Comparison of ENCODE assay signal across 10 mouse cellular contexts in the genomic region with DNA sequence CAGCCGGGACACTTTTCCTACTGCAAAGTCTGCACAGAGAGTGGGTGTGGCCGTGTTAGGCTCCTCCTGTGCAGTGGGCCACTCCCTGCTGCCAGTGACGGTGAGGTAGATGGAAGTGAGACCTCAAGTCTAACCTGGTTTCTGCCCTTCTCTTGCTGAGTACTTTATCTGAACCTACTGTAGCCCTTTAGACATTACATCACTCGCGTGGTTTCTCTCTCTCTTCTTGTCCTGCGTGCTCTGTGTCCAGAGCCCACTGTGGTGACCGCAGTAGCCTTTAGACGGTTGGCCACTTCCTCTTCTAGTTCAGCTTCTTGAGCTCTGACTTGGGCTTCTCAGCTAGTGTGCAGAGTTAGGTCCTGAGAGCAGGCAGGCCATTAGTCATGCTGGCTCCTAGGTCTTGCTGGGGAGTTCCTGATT. TPM values are rescaled to one million over a fixed set of nuclear protein-coding genes. Genes with fewer than 3 reads are reported as not detected.
DNase-seq lines count a peak whose midpoint lies in the region; ATAC-seq and TF ChIP-seq lines count a peak whose summit lies in the region.
"Had no signal": no experiment of that assay in that cellular context is flagged by ENCODE, and none has a peak within 500 bp of the region (broad histone marks: within the 10 kb centered on the region; RNA-seq: fewer than 3 reads in every experiment).

No protein-coding gene starts in this region.

- WGBS in liver, embryonic 11.5 days, result 48% methylated on average over 8 of the region's 8 CpGs
- 89% methylated on average over 8 of the region's 8 CpGs for WGBS in midbrain, embryonic 14.5 days
- 96% methylated on average over 8 of the region's 8 CpGs for WGBS in hindbrain, postnatal 0 days
- 93% methylated on average over 8 of the region's 8 CpGs for WGBS in midbrain, embryonic 13.5 days

- H3K4me3 ChIP-seq in liver, embryonic 11.5 days (ENCODE audit: low read depth, low read length), result no peak overlapping the region
- no peak overlapping the region for H3K4me3 ChIP-seq in midbrain, embryonic 14.5 days (replicated peaks; ENCODE audit: low read depth, low read length)
- no peak overlapping the region for H3K4me3 ChIP-seq in hindbrain, postnatal 0 days (ENCODE audit: low read length)
- H3K4me3 ChIP-seq in midbrain, embryonic 13.5 days (replicated peaks), result no peak overlapping the region

- H3K4me2 ChIP-seq in liver, embryonic 11.5 days, result peak overlapping the region; percentile 27
- H3K4me2 ChIP-seq in midbrain, embryonic 14.5 days (ENCODE audit: low read length), result no peak overlapping the region
- H3K4me2 ChIP-seq in hindbrain, postnatal 0 days (ENCODE audit: low read depth, low read length), result no peak overlapping the region
- no peak overlapping the region for H3K4me2 ChIP-seq in midbrain, embryonic 13.5 days (replicated peaks)
- H3K4me2 ChIP-seq: hindbrain, embryonic 14.5 days had no signal

- H3K9ac ChIP-seq in liver, embryonic 11.5 days (ENCODE audit: low read depth, low read length), result no peak overlapping the region
- H3K9ac ChIP-seq in midbrain, embryonic 14.5 days (replicated peaks; ENCODE audit: low read length), result no peak overlapping the region
- H3K9ac ChIP-seq in hindbrain, postnatal 0 days (replicated peaks; ENCODE audit: low read length), result no peak overlapping the region
- H3K9ac ChIP-seq in midbrain, embryonic 13.5 days (replicated peaks), result no peak overlapping the region
- H3K9ac ChIP-seq: hindbrain, embryonic 14.5 days had no signal

- H3K27ac ChIP-seq in liver, embryonic 11.5 days (ENCODE audit: low read depth, low read length), result peak overlapping the region; percentile 32; the same call in 1 of the 2 replicates
- H3K27ac ChIP-seq in midbrain, embryonic 14.5 days (replicated peaks; ENCODE audit: low read depth, low read length), result no peak overlapping the region
- H3K27ac ChIP-seq in hindbrain, postnatal 0 days, result no peak overlapping the region
- H3K27ac ChIP-seq in midbrain, embryonic 13.5 days, result no peak overlapping the region
- H3K27ac ChIP-seq: hindbrain, embryonic 14.5 days had no signal

- peaks cover 46% of the 10 kb centered on the region for H3K4me1 ChIP-seq in liver, embryonic 11.5 days (replicated peaks; ENCODE audit: control insufficient read depth, insufficient read depth, low read length)
- 0 out of 2 replicates have a peak, but pooled peaks cover 3% of the 10 kb centered on the region for H3K4me1 ChIP-seq in midbrain, embryonic 14.5 days (ENCODE audit: control insufficient read depth, insufficient read depth, low read length)
- no peaks in the 10 kb centered on the region for H3K4me1 ChIP-seq in hindbrain, postnatal 0 days (ENCODE audit: insufficient read depth, low read length)
- H3K4me1 ChIP-seq in midbrain, embryonic 13.5 days (replicated peaks), result peaks cover 34% of the 10 kb centered on the region

- no peaks in the 10 kb centered on the region for H3K9me3 ChIP-seq in liver, embryonic 11.5 days (ENCODE audit: control insufficient read depth, low read length)
- H3K9me3 ChIP-seq in midbrain, embryonic 14.5 days (ENCODE audit: control insufficient read depth, low read length), result no peaks in the 10 kb centered on the region
- H3K9me3 ChIP-seq in hindbrain, postnatal 0 days (ENCODE audit: low read length), result no peaks in the 10 kb centered on the region
- H3K9me3 ChIP-seq in midbrain, embryonic 13.5 days, result no peaks in the 10 kb centered on the region

- H3K27me3 ChIP-seq in liver, embryonic 11.5 days (replicated peaks; ENCODE audit: control insufficient read depth, insufficient read depth, low read length), result no peaks in the 10 kb centered on the region
- no peaks in the 10 kb centered on the region for H3K27me3 ChIP-seq in midbrain, embryonic 14.5 days (ENCODE audit: control insufficient read depth, insufficient read depth, low read length)
- H3K27me3 ChIP-seq in hindbrain, postnatal 0 days (ENCODE audit: insufficient read depth, low read length), result no peaks in the 10 kb centered on the region
- H3K27me3 ChIP-seq in midbrain, embryonic 13.5 days, result no peaks in the 10 kb centered on the region

- DNase-seq in layer of hippocampus, adult 9-11 months, result peak; percentile 85
- no peak for DNase-seq in layer of hippocampus, adult 8-10 months (ENCODE audit: low spot score in 2 of 2)
- DNase-seq in brain, adult 2 months (ENCODE audit: low read depth, low spot score), result peak; percentile 62
- no peak for DNase-seq in liver, embryonic 11.5 days (ENCODE audit: low spot score)
- DNase-seq in midbrain, embryonic 14.5 days, result no peak
- DNase-seq in hindbrain, postnatal 0 days (ENCODE audit: low spot score), result no peak

- ATAC-seq in liver, embryonic 11.5 days (replicated peaks; ENCODE audit: low FRiP score), result peak; percentile 44
- peak; percentile 87 for ATAC-seq in neutrophil, adult 5-6 weeks (ENCODE audit: extremely low read depth, insufficient number of reproducible peaks, low FRiP score, poor library complexity, severe bottlenecking)
- ATAC-seq in midbrain, embryonic 14.5 days (ENCODE audit: low FRiP score, low TSS enrichment), result no peak
- no peak for ATAC-seq in hindbrain, postnatal 0 days
- ATAC-seq in midbrain, embryonic 13.5 days, result no peak
- ATAC-seq: midbrain, embryonic 16.5 days had no signal

- no peaks in the 10 kb centered on the region for H3K36me3 ChIP-seq in liver, embryonic 11.5 days (ENCODE audit: control insufficient read depth, insufficient read depth, low read length)
- no peaks in the 10 kb centered on the region for H3K36me3 ChIP-seq in midbrain, embryonic 14.5 days (ENCODE audit: control insufficient read depth, insufficient read depth, low read length)
- no peaks in the 10 kb centered on the region for H3K36me3 ChIP-seq in hindbrain, postnatal 0 days (ENCODE audit: insufficient read depth, low read length)
- 0 out of 2 replicates have a peak, but pooled peaks cover 3% of the 10 kb centered on the region for H3K36me3 ChIP-seq in midbrain, embryonic 13.5 days

- no peak for TF ChIP-seq CTCF in hindbrain, postnatal 0 days (IDR thresholded peaks at IDR 0.05; ENCODE audit: low read depth)

RNA-seq across cellular contexts. Expression of a gene that starts 20.2 kb away (rescaled TPM):
- total RNA-seq in layer of hippocampus, adult 8-10 months (2022), result 10 to 100 TPM; 46.4 to 61.2 (median 57.8) TPM
- 161 TPM in 2 replicates for polyA plus RNA-seq in liver, embryonic 11.5 days (2014; fragmentation: Nextera tagmentation; extraction: Ambion mirVana)
- total RNA-seq in neutrophil, adult 5-6 weeks (2017), result 123 and 125 TPM in 2 replicates
- 106 and 122 TPM in 2 replicates for polyA plus RNA-seq in midbrain, embryonic 14.5 days (2014; fragmentation: Nextera tagmentation; extraction: Ambion mirVana)
- total RNA-seq in hindbrain, postnatal 0 days (2014; rRNA removed), result 15.0 and 17.0 TPM in 2 replicates
- 108 and 113 TPM in 2 replicates for polyA plus RNA-seq in hindbrain, postnatal 0 days (2015; fragmentation: Nextera tagmentation; extraction: Ambion mirVana)
- 136 and 140 TPM in 2 replicates for polyA plus RNA-seq in midbrain, embryonic 13.5 days (2015; fragmentation: Nextera tagmentation; extraction: Ambion mirVana)

RNA-seq across cellular contexts. Expression of a gene that starts 22.5 kb away (rescaled TPM):
- total RNA-seq in layer of hippocampus, adult 8-10 months (2022), result 10 to 100 TPM; 15.1 to 18.5 (median 18.1) TPM
- 8.0 TPM in 2 replicates for polyA plus RNA-seq in liver, embryonic 11.5 days (2014; fragmentation: Nextera tagmentation; extraction: Ambion mirVana)
- 110 and 138 TPM in 2 replicates for total RNA-seq in neutrophil, adult 5-6 weeks (2017)
- polyA plus RNA-seq in midbrain, embryonic 14.5 days (2014; fragmentation: Nextera tagmentation; extraction: Ambion mirVana), result 3.6 and 5.3 TPM in 2 replicates
- 9.0 and 11.5 TPM in 2 replicates for total RNA-seq in hindbrain, postnatal 0 days (2014; rRNA removed)
- polyA plus RNA-seq in hindbrain, postnatal 0 days (2015; fragmentation: Nextera tagmentation; extraction: Ambion mirVana), result 1.8 and 1.9 TPM in 2 replicates
- polyA plus RNA-seq in midbrain, embryonic 13.5 days (2015; fragmentation: Nextera tagmentation; extraction: Ambion mirVana), result 2.0 and 3.1 TPM in 2 replicates

RNA-seq across cellular contexts. Expression of a gene that starts 52.2 kb away (rescaled TPM):
- 1 to 10 TPM; 2.0 to 4.6 (median 3.0) TPM for total RNA-seq in layer of hippocampus, adult 8-10 months (2022)
- 8.2 and 9.9 TPM in 2 replicates for polyA plus RNA-seq in liver, embryonic 11.5 days (2014; fragmentation: Nextera tagmentation; extraction: Ambion mirVana)
- 13.8 and 14.0 TPM in 2 replicates for total RNA-seq in neutrophil, adult 5-6 weeks (2017)
- 22.2 and 33.7 TPM in 2 replicates for polyA plus RNA-seq in midbrain, embryonic 14.5 days (2014; fragmentation: Nextera tagmentation; extraction: Ambion mirVana)
- 23.1 and 30.6 TPM in 2 replicates for total RNA-seq in hindbrain, postnatal 0 days (2014; rRNA removed)
- polyA plus RNA-seq in hindbrain, postnatal 0 days (2015; fragmentation: Nextera tagmentation; extraction: Ambion mirVana), result 18.7 and 19.3 TPM in 2 replicates
- polyA plus RNA-seq in midbrain, embryonic 13.5 days (2015; fragmentation: Nextera tagmentation; extraction: Ambion mirVana), result 33.8 and 36.6 TPM in 2 replicates

Comparison
In these comparisons a context has a peak if more than half of its experiments do, and no peak if none do; other contexts are left out.
1. DNase-seq: peak in layer of hippocampus, adult 9-11 months (single experiment) and brain, adult 2 months (single experiment); none in layer of hippocampus, adult 8-10 months (0 of 2), liver, embryonic 11.5 days (single experiment), midbrain, embryonic 14.5 days (single experiment) and hindbrain, postnatal 0 days (single experiment).
2. ATAC-seq: peak in liver, embryonic 11.5 days (single experiment) and neutrophil, adult 5-6 weeks (single experiment); none in midbrain, embryonic 14.5 days (single experiment), hindbrain, postnatal 0 days (single experiment) and midbrain, embryonic 13.5 days (single experiment).